Mouse (Mus musculus): ENCODE data around the gene Zfp385b.

GRCm38 (mm10) chr2:77609452-77609851 is 210.0 kb downstream of the Zfp385b start:
- TF ChIP-seq CTCF (IDR thresholded peaks at IDR 0.05; ENCODE audit: control insufficient read depth, insufficient read depth, insufficient replicate concordance, low read depth, low read length) (no peak), POLR2A (IDR thresholded peaks at IDR 0.05; ENCODE audit: control insufficient read depth, low read depth, low read length) (no peak)
